ENCODE assay signal across 23 mouse cellular contexts in the genomic region with DNA sequence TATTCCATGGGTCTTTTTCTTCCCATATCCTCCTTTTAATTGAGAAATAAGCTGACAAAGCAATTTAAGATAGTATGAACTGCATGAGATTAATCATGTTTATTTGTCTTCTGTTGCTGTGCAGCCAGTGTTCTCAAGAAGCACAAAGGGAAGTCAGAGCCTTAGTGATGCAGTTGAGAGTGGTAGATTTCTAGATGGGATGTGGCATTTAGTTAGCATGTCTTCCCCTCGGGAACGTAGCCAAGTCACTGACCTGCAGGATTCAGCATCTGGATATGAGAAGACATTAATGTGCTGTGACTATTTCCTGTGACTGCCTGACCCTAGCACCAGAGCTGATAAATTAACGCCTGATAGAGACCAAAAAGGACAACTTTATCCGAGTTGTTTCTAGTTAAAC. TPM values are rescaled to one million over a fixed set of nuclear protein-coding genes. Genes with fewer than 3 reads are reported as not detected.
A peak's percentile ranks its signal among the peaks of the same experiment; 100 is the strongest.
DNase-seq lines count a peak whose midpoint lies in the region; ATAC-seq and TF ChIP-seq lines count a peak whose summit lies in the region.
"Had no signal": no experiment of that assay in that cellular context is flagged by ENCODE, and none has a peak within 500 bp of the region (broad histone marks: within the 10 kb centered on the region; RNA-seq: fewer than 3 reads in every experiment).

No protein-coding gene starts in this region.

- H3K9me3 ChIP-seq in kidney, embryonic 14.5 days (ENCODE audit: control insufficient read depth, low read length) = no peaks in the 10 kb centered on the region
- H3K9me3 ChIP-seq: forebrain, embryonic 10.5 days; forebrain, embryonic 13.5 days; heart, embryonic 10.5 days; heart, embryonic 13.5 days had no signal

- DNase-seq in kidney, adult 2 months = peak; percentile 9
- DNase-seq in kidney, adult 11 months = no peak
- peak; percentile 59 for DNase-seq in kidney, postnatal 10 days
- DNase-seq in retina, postnatal 1 day = peak; percentile 21
- no peak for DNase-seq in retina, embryonic 14.5 days (ENCODE audit: low spot score)
- DNase-seq: adrenal gland, adult 8-10 months; adrenal gland, postnatal 25 days; cerebellum, adult 11-12 months; cerebellum, adult 9-10 months; cerebellum, postnatal 14 days; gastrocnemius, postnatal 10 days; gastrocnemius, postnatal 36 days; heart, adult 2 months; heart, postnatal 14 days; heart, postnatal 4 days had no signal

- no peak for ATAC-seq in kidney, embryonic 14.5 days (ENCODE audit: low FRiP score, low TSS enrichment)
- ATAC-seq: forebrain, embryonic 13.5 days; forebrain, embryonic 16.5 days; hindbrain, postnatal 0 days had no signal

- no peak overlapping the region for H3K9ac ChIP-seq in kidney, embryonic 14.5 days (ENCODE audit: low read depth, low read length)
- H3K9ac ChIP-seq: forebrain, embryonic 13.5 days; heart, embryonic 13.5 days; hindbrain, embryonic 14.5 days had no signal

- no peak overlapping the region for H3K4me2 ChIP-seq in kidney, embryonic 14.5 days (replicated peaks; ENCODE audit: low read depth, low read length)
- H3K4me2 ChIP-seq: forebrain, embryonic 13.5 days; heart, embryonic 13.5 days; hindbrain, embryonic 14.5 days had no signal

- 50% methylated on average over 4 of the region's 4 CpGs for WGBS in kidney, adult 2 months
- 50% methylated on average over 4 of the region's 4 CpGs for WGBS in kidney, embryonic 14.5 days

- H3K27ac ChIP-seq in kidney, adult 2 months (ENCODE audit: insufficient read depth, low read depth, low read length) = no peak overlapping the region
- H3K27ac ChIP-seq in kidney, embryonic 14.5 days (ENCODE audit: low read depth, low read length) = no peak overlapping the region
- H3K27ac ChIP-seq: forebrain, embryonic 10.5 days; forebrain, embryonic 13.5 days; heart, adult 2 months; heart, embryonic 10.5 days; heart, embryonic 13.5 days; hindbrain, embryonic 14.5 days; hindbrain, postnatal 0 days had no signal

- TF ChIP-seq POLR2A in kidney, adult 2 months (IDR thresholded peaks at IDR 0.05; ENCODE audit: low read depth, low read length) = no peak

- no peaks in the 10 kb centered on the region for H3K36me3 ChIP-seq in kidney, adult 2 months (ENCODE audit: control insufficient read depth, insufficient read depth, low read length)
- no peaks in the 10 kb centered on the region for H3K36me3 ChIP-seq in kidney, embryonic 14.5 days (ENCODE audit: control insufficient read depth, insufficient read depth, low read length)
- H3K36me3 ChIP-seq: forebrain, embryonic 10.5 days; heart, embryonic 10.5 days had no signal

- no peak for TF ChIP-seq CTCF in kidney, adult 2 months (conservative IDR thresholded peaks at IDR 0.05; ENCODE audit: insufficient read depth, insufficient read length, low read depth, low read length)

- no peaks in the 10 kb centered on the region for H3K4me1 ChIP-seq in kidney, adult 2 months (ENCODE audit: control insufficient read depth, insufficient read depth, low read length)
- H3K4me1 ChIP-seq in kidney, embryonic 14.5 days (ENCODE audit: control insufficient read depth, insufficient read depth, low read length) = no peaks in the 10 kb centered on the region
- H3K4me1 ChIP-seq: heart, embryonic 10.5 days; heart, embryonic 13.5 days had no signal

- no peaks in the 10 kb centered on the region for H3K27me3 ChIP-seq in kidney, adult 2 months (replicated peaks; ENCODE audit: control insufficient read depth, insufficient read depth, low read length)
- no peaks in the 10 kb centered on the region for H3K27me3 ChIP-seq in kidney, embryonic 14.5 days (ENCODE audit: control insufficient read depth, insufficient read depth, low read length)
- H3K27me3 ChIP-seq: forebrain, embryonic 13.5 days; heart, embryonic 13.5 days had no signal

- no peak overlapping the region for H3K4me3 ChIP-seq in kidney, adult 2 months (ENCODE audit: insufficient read depth, low read depth, low read length)
- no peak overlapping the region for H3K4me3 ChIP-seq in kidney, embryonic 14.5 days (ENCODE audit: low read length)
- H3K4me3 ChIP-seq: forebrain, embryonic 10.5 days; forebrain, embryonic 13.5 days; heart, adult 2 months; heart, embryonic 10.5 days; heart, embryonic 13.5 days had no signal

RNA-seq across cellular contexts. Expression of a gene that starts 19.1 kb away (rescaled TPM):
- polyA plus RNA-seq in kidney, adult 2 months (2012; rRNA removed) = 3.5 and 5.1 TPM in 2 replicates
- polyA plus RNA-seq in kidney, embryonic 14.5 days (2014; fragmentation: Nextera tagmentation; extraction: Ambion mirVana) = 67.1 and 79.6 TPM in 2 replicates

Comparison
In these comparisons a context has a peak if more than half of its experiments do, and no peak if none do; other contexts are left out.
1. DNase-seq: peak in kidney, adult 2 months (single experiment), kidney, postnatal 10 days (single experiment) and retina, postnatal 1 day (single experiment); none in kidney, adult 11 months (single experiment) and retina, embryonic 14.5 days (single experiment).
2. RNA of a gene that starts 19.1 kb away (polyA plus RNA-seq): 67.1 to 79.6 TPM in kidney, embryonic 14.5 days; 3.5 to 5.1 TPM in kidney, adult 2 months; every median in the first group is over 10 times any median in the second.